Mouse (Mus musculus) hindbrain, embryonic 14.5 days (tissue): ENCODE measurements around the gene Taf1. TPM values are rescaled to one million over a fixed set of nuclear protein-coding genes. Genes with fewer than 3 reads are reported as not detected.
"Not testable (repeated sequence)": the region's sequence is repeated elsewhere in the genome, so short reads cannot be mapped to it uniquely, and the experiment has no call there.

ENCODE experiments used
- ATAC-seq: fragments of 200-750 bp; cut with Nextera tagmentation; 2 replicates; pipeline ENCODE4 v1.8.0; 2017; ENCODE audit warnings: moderate number of reproducible peaks, mild to moderate bottlenecking, moderate TSS enrichment, moderate library complexity; ENCODE audit not compliant: low FRiP score
- DNase-seq: peaks from one replicate; pipeline ENCODE4 v3.0.0-alpha.2; 2015; ENCODE audit warnings: low spot score
- H3K27ac ChIP-seq: fragments of 300-500 bp; sonication (generic); 2 replicates; pipeline ENCODE4 v1.5.1; 2014; ENCODE audit warnings: mild to moderate bottlenecking, moderate library complexity
- H3K27me3 ChIP-seq: fragments of 300-500 bp; sonication (generic); 2 replicates; pipeline ENCODE4 v1.6.1; 2014; ENCODE audit warnings: mild to moderate bottlenecking, low read length, mixed read lengths; ENCODE audit not compliant: control insufficient read depth, insufficient read depth
- H3K36me3 ChIP-seq: fragments of 300-500 bp; sonication (generic); replicated peaks from 2 replicates; pipeline ENCODE4 v1.6.1; 2014; ENCODE audit not compliant: control insufficient read depth, insufficient read depth
- H3K4me1 ChIP-seq: fragments of 300-500 bp; sonication (generic); replicated peaks from 2 replicates; pipeline ENCODE4 v1.6.1; 2014; ENCODE audit warnings: antibody characterized with exemption, low read length, mixed read lengths; ENCODE audit not compliant: control insufficient read depth, insufficient read depth
- H3K4me2 ChIP-seq: fragments of 300-500 bp; sonication (generic); replicated peaks from 2 replicates; pipeline ENCODE4 v1.6.1; 2014; ENCODE audit warnings: mild to moderate bottlenecking, moderate library complexity
- H3K4me3 ChIP-seq: fragments of 300-500 bp; sonication (generic); replicated peaks from 2 replicates; pipeline ENCODE4 v1.5.1; 2014; ENCODE audit warnings: mild to moderate bottlenecking, low read length
- H3K9ac ChIP-seq: fragments of 300-500 bp; sonication (generic); 2 replicates; pipeline ENCODE4 v1.6.1; 2014
- H3K9me3 ChIP-seq: fragments of 300-500 bp; sonication (generic); 2 replicates; pipeline ENCODE4 v1.6.1; 2016; ENCODE audit warnings: low read length; ENCODE audit not compliant: control insufficient read depth
- WGBS: fragments of 180-500 bp; shearing (Covaris S2); extraction: QIAGEN DNeasy Blood & Tissue Kit; methylation state at CpG from one replicate; pipeline ENCODE4 v1.1.7; 2014; 5-methylcytosine and 5-hydroxymethylcytosine counted together
- polyA plus RNA-seq: library from polyadenylated mRNA; unstranded; fragments of >200 nt; fragmentation: Nextera tagmentation; extraction: Ambion mirVana; gene quantifications from 2 replicates; pipeline ENCODE4 v1.2.1, GENCODE M21; 2014

Gene Taf1
- 18.3 and 18.5 TPM in 2 replicates for polyA plus RNA-seq

DNA sequence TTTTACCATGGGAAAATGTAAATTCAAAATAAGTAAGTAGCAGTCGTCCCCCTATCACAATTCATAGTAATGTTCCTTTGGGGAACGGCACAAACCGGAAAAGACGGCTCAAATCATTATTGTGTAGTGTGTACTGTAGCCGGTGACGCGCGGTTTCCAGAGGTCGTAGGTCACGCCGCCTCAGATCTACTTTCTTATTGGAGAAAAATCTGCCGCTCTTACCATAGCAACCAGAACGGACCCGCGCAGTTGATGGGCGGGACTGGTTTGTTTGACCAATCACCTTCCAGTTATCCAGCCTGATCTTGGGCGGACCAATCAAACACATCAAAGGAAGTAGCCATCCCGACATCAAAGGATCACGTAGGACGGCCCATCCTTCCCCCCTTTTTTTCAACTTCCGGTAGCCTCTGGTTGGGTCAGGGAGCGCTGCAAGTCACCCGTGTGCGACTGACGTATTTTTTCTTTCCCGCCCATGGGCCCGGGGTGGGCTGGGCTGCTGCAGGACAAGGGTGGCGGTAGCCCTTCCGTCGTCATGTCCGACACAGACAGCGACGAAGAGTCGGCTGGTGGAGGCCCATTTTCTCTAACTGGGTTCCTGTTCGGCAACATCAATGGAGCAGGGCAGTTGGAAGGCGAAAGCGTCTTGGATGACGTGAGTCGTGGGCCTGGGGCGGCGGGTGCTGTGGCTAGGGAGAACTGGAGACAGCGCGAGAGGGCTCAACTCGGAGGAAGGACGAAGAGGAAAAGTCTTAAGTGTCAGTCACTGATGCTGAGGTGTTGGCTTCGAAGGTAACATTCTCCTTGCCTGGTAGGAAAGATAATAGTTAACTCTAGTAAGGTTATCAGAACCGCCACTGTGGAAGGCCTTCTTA is at the start of gene Taf1:
Gene Taf1 (plus strand): TSS at position 388 of the 875 bp plus-strand sequence.
- ATAC-seq (peak; percentile 99), DNase-seq (peak; percentile 90)
- no peaks in the 10 kb centered on the region for H3K27me3 ChIP-seq
- peaks cover 13% of the 10 kb centered on the region for H3K36me3 ChIP-seq
- H3K4me2 ChIP-seq = peak within 1 kb of the TSS; percentile 61
- 21% methylated on average over 47 of the region's 47 CpGs for WGBS
- no peaks in the 10 kb centered on the region for H3K9me3 ChIP-seq
- peak within 1 kb of the TSS; percentile 54 for H3K4me3 ChIP-seq
- H3K9ac ChIP-seq = peak within 1 kb of the TSS; percentile 68
- peak within 1 kb of the TSS; percentile 80 for H3K27ac ChIP-seq
- H3K4me1 ChIP-seq = 0 out of 2 replicates have a peak, but pooled peaks cover 7% of the 10 kb centered on the region

DNA sequence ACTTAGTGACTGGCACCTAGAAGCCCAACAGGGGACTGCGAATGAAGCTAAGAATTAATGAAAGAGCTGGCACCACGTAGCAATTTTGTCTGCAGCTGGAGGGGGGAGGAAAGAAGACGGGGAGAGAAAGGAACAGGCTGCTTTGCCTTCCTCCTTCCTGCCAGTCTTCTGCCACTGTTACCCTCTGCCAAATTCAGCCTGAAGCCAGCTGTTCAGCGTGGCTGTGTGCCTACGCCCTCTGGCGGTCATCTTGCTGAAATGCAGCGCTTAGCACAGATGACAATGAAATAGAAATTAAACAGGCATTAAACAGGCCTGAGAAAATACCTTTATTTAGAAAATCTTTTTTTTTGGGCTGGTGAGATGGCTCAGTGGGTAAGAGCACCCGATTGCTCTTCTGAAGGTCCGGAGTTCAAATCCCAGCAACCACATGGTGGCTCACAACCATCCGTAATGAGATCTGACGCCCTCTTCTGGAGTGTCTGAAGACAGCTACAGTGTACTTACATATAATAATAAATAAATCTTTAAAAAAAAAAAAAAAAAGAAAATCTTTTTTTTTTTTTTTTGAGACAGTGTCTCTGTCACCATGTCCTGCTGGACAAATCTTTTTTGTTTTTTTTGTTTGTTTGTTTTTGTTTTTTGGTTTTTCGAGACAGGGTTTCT is 45.9 kb upstream of the Taf1 start:
- ATAC-seq, H3K27ac ChIP-seq, H3K27me3 ChIP-seq, H3K4me3 ChIP-seq, H3K9me3 ChIP-seq, H3K36me3 ChIP-seq, H3K4me2 ChIP-seq, H3K4me1 ChIP-seq, H3K9ac ChIP-seq: not testable (repeated sequence)
- WGBS = 26% methylated on average over 10 of the region's 12 CpGs
- DNase-seq = peak; percentile 71

DNA sequence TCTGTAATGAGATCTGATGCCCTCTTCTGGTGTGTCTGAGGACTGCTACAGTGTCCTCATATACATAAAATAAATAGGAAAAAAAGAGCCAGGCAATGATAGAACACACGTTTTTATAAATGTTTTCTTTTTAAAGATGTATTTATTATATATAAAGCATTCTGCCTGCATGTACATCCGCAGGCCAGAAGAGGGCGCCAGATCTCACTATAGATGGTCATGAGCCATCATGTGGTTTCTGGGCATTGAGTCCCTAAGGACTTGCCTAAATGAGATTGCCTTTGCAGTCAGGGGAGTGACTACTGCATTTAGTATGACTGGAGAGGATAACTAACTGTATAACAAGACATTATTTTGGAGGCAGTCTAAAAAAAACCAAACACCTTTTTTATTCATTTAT is 27.9 kb upstream of the Taf1 start:
- no peak for DNase-seq

DNA sequence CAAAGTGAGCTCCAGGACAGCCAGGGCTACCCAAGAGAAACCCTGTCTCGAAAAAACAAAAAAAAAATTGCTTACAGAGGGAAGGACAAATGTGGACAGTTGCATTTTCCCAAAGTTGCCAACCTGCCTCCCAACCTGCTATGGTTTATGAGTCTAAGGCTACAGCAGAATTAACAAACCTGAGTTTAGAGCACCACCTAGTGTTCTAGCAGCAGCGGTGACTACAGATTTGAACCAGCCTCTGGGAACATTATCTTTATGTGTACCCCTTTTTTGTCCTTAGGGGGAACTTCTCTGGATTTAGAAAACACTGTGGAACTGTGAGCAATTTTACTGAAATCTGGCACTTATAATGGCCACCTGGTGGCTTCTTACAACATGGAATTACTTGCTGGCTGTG is 16.8 kb upstream of the Taf1 start:
- ATAC-seq (no peak), DNase-seq (no peak)
- Histone ChIP-seq H3K4me1 (no peaks in the 10 kb centered on the region), H3K4me3 (no peak overlapping the region), H3K27me3 (no peaks in the 10 kb centered on the region), H3K9ac (no peak overlapping the region), H3K9me3 (no peaks in the 10 kb centered on the region), H3K27ac (no peak overlapping the region), H3K36me3 (no peaks in the 10 kb centered on the region), H3K4me2 (no peak overlapping the region)
- 12% methylated on average over 2 of the region's 2 CpGs for WGBS

More for the DNA sequence above, 27.9 kb upstream of the Taf1 start:
- H3K27ac ChIP-seq = no peak overlapping the region
- no peaks in the 10 kb centered on the region for H3K27me3 ChIP-seq
- H3K36me3 ChIP-seq = no peaks in the 10 kb centered on the region
- H3K9ac ChIP-seq = no peak overlapping the region
- no peak for ATAC-seq
- H3K4me2 ChIP-seq = no peak overlapping the region
- WGBS = 15% methylated on average over 3 of the region's 3 CpGs
- no peaks in the 10 kb centered on the region for H3K4me1 ChIP-seq
- H3K9me3 ChIP-seq = no peaks in the 10 kb centered on the region
- H3K4me3 ChIP-seq = no peak overlapping the region

DNA sequence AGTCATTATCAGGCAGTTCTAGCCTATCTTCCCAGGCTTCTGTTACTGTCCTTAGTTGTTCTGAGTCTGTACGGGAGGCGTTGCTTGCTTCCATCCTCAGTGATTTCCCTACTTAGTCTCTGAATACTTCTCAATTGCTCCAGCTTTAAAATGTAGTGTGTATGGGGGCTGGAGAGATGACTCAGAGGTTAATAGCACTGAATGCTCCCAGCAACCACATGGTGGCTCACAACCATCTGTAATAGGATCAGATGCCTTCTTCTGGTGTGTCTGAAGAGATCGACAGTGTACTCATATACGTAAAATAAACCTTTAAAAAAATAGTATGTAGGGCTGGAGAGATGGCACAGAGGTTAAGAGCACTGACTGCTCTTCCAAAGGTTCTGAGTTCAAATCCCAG is 14.5 kb upstream of the Taf1 start:
- WGBS = 91% methylated on average over 4 of the region's 4 CpGs
- no peak for ATAC-seq
- DNase-seq = no peak
- H3K27ac ChIP-seq = no peak overlapping the region
- H3K4me1 ChIP-seq = no peaks in the 10 kb centered on the region
- H3K4me2 ChIP-seq = no peak overlapping the region
- no peaks in the 10 kb centered on the region for H3K36me3 ChIP-seq
- no peaks in the 10 kb centered on the region for H3K9me3 ChIP-seq
- no peaks in the 10 kb centered on the region for H3K27me3 ChIP-seq
- no peak overlapping the region for H3K9ac ChIP-seq
- H3K4me3 ChIP-seq = no peak overlapping the region

DNA sequence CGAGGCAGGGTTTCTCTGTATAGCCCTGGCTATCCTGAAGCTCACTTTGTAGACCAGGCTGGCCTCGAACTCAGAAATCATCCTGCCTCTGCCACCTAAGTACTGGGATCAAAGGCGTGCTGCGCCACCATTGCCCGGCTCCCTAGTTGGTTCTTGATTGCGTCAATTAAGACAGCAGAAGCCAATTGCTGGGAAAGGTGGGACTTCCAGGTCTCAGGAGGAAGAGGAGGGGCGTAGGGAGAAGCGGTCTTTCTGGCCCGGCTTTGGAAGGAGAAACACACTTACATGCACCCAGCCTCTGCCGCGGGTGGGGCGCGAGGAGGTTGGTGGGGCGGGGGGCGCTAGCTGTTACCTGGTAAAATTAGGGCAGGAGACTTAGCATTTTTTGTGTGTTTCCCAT is 10.5 kb upstream of the Taf1 start:
- no peak for ATAC-seq
- Histone ChIP-seq H3K9me3 (no peaks in the 10 kb centered on the region), H3K4me1 (no peaks in the 10 kb centered on the region), H3K27ac (no peak overlapping the region), H3K27me3 (no peaks in the 10 kb centered on the region), H3K4me2 (no peak overlapping the region), H3K36me3 (no peaks in the 10 kb centered on the region), H3K9ac (no peak overlapping the region), H3K4me3 (no peak overlapping the region)
- DNase-seq = no peak
- 83% methylated on average over 15 of the region's 15 CpGs for WGBS

DNA sequence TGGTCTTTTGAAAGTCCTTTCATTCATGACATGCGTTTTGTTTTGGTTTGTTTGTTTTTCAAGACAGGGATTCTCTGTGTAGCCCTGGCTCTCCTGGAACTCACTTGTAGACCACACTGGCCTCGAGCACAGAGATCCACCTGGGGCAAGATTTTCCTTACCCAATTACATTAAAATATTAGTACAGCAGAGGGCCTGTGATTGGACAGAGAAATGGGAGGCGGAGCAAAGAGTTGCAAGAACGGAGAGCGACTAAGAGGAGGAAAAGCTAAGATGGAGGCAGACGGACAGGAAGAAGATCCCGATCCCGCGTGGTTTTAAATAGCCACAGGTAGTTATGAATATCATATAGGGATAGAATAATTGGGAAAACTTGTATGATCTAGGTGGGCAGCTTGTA is 5.2 kb upstream of the Taf1 start:
- Histone ChIP-seq H3K27me3 (no peaks in the 10 kb centered on the region), H3K36me3 (no peaks in the 10 kb centered on the region), H3K4me3 (no peak overlapping the region), H3K4me2 (no peak overlapping the region), H3K9me3 (no peaks in the 10 kb centered on the region), H3K27ac (no peak overlapping the region), H3K4me1 (no peaks in the 10 kb centered on the region), H3K9ac (no peak overlapping the region)
- DNase-seq (no peak), ATAC-seq (no peak)
- 63% methylated on average over 9 of the region's 9 CpGs for WGBS

DNA sequence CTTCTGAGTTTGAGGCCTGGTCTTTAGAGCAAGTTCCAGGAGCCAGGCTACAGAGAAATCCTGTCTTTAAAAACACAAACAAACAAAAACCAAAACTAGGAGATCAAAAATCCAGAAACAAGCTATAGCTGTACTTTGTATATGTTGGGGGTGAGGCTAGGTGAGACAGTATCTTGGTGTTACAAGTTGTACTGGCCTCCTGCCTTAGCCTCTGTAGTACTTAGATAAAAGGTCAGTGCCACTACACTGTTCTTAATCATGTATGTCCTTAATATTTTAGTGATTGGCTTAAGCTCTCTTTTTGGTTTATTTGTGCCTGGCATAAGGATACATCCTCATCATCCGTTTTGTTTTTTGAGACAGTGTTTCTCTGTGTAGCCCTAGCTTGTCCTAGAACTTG is 52.9 kb downstream of the Taf1 start:
- H3K4me1 ChIP-seq = no peaks in the 10 kb centered on the region
- WGBS = 90% methylated on average over 1 of the region's 1 CpGs
- no peaks in the 10 kb centered on the region for H3K9me3 ChIP-seq
- H3K27me3 ChIP-seq = no peaks in the 10 kb centered on the region
- no peak overlapping the region for H3K27ac ChIP-seq
- no peak overlapping the region for H3K4me2 ChIP-seq
- H3K4me3 ChIP-seq = no peak overlapping the region
- no peak for ATAC-seq
- H3K36me3 ChIP-seq = peaks cover 15% of the 10 kb centered on the region
- no peak overlapping the region for H3K9ac ChIP-seq
- DNase-seq = no peak

DNA sequence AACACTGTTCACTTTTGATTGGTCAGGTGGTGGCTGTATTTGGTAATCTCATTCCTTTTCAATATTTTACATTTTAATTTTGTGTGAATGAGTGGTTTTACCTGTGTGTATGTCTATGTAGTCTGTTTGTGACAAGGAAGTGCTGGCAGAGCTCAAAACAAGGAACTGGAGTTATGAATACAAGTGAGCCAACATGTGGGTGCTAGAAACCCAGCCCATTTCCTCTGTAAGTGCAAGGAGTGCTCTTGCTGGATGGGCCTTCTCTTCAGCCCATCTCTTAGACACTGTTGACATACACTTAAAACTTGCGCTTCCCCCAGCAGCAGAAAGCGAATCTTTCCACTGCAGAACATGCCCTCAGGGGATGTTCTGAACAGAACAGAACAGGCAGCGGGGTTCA is 83.6 kb downstream of the Taf1 start:
- DNase-seq (no peak), ATAC-seq (no peak)
- Histone ChIP-seq H3K4me1 (no peaks in the 10 kb centered on the region), H3K27ac (no peak overlapping the region), H3K9me3 (no peaks in the 10 kb centered on the region), H3K9ac (no peak overlapping the region), H3K4me2 (no peak overlapping the region), H3K4me3 (no peak overlapping the region), H3K36me3 (no peaks in the 10 kb centered on the region), H3K27me3 (no peaks in the 10 kb centered on the region)
- WGBS = 90% methylated on average over 3 of the region's 3 CpGs
